Mouse (Mus musculus) spleen, postnatal 10 days (tissue): Measurements from ENCODE around the gene Pias3.
"Not testable (repeated sequence)": the region's sequence is repeated elsewhere in the genome, so short reads cannot be mapped to it uniquely, and the experiment has no call there.

ENCODE experiments used
- DNase-seq, 2 experiments: peaks; one replicate each; pipeline ENCODE4 v3.0.0; 2021 to 2022; ENCODE audit warnings: low spot score in 2 of 2

Gene Pias3

GRCm38 (mm10) chr3:96728634-96729402 is 32.6 kb downstream of the Pias3 start:
- DNase-seq: no peak

GRCm38 (mm10) chr3:96729403-96729784 is 33.2 kb downstream of the Pias3 start:
- DNase-seq: no peak

DNA sequence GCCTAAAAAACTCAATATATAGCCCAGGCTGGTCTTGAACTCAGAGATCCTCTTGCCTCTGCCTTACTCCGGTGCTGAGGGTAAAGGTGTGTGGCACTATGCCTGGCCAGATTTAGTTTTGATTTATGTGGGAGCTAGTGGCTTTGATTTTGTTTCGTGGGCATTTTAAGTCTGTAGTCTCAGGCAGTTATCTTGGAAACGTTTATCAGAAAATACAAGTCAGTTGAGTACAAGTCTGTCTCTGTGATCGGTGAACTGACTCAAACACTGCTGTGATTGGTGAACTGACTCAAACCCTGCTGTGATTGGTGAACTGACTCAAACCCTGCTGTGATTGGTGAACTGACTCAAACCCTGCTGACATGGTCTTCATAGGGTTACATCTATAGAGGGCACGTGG is 34.6 kb downstream of the Pias3 start:
- DNase-seq: no peak

- DNase-seq: no peak
These were observed 37.8 kb downstream of the Pias3 start for GRCm38 (mm10) chr3:96733984-96734383.

GRCm38 (mm10) chr3:96735200-96735599 is 39.0 kb downstream of the Pias3 start:
- no peak for DNase-seq

GRCm38 (mm10) chr3:96737013-96737740 is 41.0 kb downstream of the Pias3 start:
- no peak for DNase-seq

DNA sequence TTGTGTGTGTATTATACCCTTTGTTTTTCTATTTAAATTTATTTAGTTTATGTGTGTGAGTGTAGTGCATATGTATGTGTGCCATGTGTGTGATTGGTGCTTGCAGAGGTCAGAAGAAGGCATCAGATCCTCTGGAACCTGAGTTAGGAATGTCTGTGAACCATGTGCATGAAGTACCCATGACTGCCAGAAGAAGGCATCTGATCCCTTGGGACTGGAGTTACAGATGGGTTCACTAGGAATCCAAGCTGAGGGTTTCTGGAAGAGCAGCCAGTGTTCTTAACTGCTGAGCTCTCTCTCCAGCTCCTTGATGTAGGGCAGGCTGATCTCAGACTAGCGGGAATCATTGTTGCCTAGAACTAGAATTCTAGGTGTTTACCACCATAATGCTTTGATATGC is 41.8 kb downstream of the Pias3 start:
- DNase-seq: no peak

GRCm38 (mm10) chr3:96740279-96740678 is 44.1 kb downstream of the Pias3 start:
- not testable (repeated sequence) for DNase-seq

- DNase-seq: no peak
These were observed 48.2 kb downstream of the Pias3 start for GRCm38 (mm10) chr3:96744348-96744747.

DNA sequence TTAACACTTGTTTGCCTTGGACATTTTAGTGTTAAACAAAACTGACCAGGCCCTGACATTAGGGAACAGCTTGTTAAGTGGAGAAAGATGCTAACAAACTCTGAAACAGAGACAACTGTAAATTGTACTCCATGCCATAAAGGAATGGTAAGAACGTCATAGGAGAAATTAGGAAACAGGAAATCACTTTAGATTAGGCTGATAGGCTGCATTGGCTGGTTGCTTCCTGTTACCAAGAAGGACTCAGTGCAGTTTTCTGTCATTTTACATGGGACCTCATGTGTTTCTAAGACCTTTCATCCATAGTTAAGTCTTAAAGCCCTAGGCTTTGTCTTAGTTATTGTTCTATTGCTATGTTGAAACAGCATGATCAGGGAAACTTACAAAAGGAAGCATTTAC is 50.6 kb downstream of the Pias3 start:
- no peak for DNase-seq
